Mouse (Mus musculus) adrenal gland, adult 8-10 months (tissue): ENCODE measurements around the gene Rrp36. TPM values are rescaled to one million over a fixed set of nuclear protein-coding genes. Genes with fewer than 3 reads are reported as not detected.

ENCODE experiments used
- total RNA-seq, 4 experiments: library from RNA; stranded (reverse); gene quantifications; 2 replicates each; pipeline ENCODE4 v1.2.4; 2022

Rrp36 gene
- total RNA-seq, 4 experiments from 2014 or later: 24.9 to 31.8 (median 30.6) TPM

Other genes starting within 250 kb of the Rrp36 start
- 1 to 10 TPM in 3 of 4 experiments, under 1 TPM in 1; 0.58 to 3.1 (median 2.2) TPM for gene Crip3, start 245.4 kb downstream of the Rrp36 start, total RNA-seq
- gene Slc22a7, start 235.9 kb downstream of the Rrp36 start, total RNA-seq: not detected
- gene Ttbk1, start 186.7 kb downstream of the Rrp36 start, total RNA-seq: 1 to 10 TPM in 3 of 4 experiments, under 1 TPM in 1; 0.98 to 1.4 (median 1.2) TPM
- gene Dnph1, start 177.6 kb downstream of the Rrp36 start, total RNA-seq: 1 to 10 TPM; 4.5 to 6.9 (median 6.4) TPM
- 10 to 100 TPM; 31.6 to 48.8 (median 37.7) TPM for gene Cul9, start 128.0 kb downstream of the Rrp36 start, total RNA-seq
- gene Srf, start 118.2 kb downstream of the Rrp36 start, total RNA-seq: 10 to 100 TPM; 34.0 to 42.0 (median 37.2) TPM
- gene Ptk7, start 44.8 kb downstream of the Rrp36 start, total RNA-seq: 10 to 100 TPM in 2 of 4 experiments, 1 to 10 TPM in 2; 8.7 to 11.2 (median 9.9) TPM
- gene Klc4, start 28.3 kb downstream of the Rrp36 start, total RNA-seq: 10 to 100 TPM; 42.3 to 59.8 (median 53.2) TPM
- 100 to 1,000 TPM in 2 of 4 experiments, 10 to 100 TPM in 2; 91.8 to 122 (median 104) TPM for gene Mrpl2, start 28.1 kb downstream of the Rrp36 start, total RNA-seq
- 10 to 100 TPM; 42.0 to 53.5 (median 47.2) TPM for gene Cul7, start 24.0 kb downstream of the Rrp36 start, total RNA-seq
- gene Mea1, start 4.4 kb upstream of the Rrp36 start, total RNA-seq: 100 to 1,000 TPM in 1 of 4 experiments, 10 to 100 TPM in 3; 91.9 to 104 (median 95.0) TPM
- 10 to 100 TPM; 59.1 to 74.3 (median 65.2) TPM for gene Klhdc3, start 6.6 kb upstream of the Rrp36 start, total RNA-seq
- gene Ppp2r5d, start 30.8 kb upstream of the Rrp36 start, total RNA-seq: 10 to 100 TPM; 41.0 to 47.5 (median 42.6) TPM
- gene Pex6, start 37.1 kb upstream of the Rrp36 start, total RNA-seq: 10 to 100 TPM; 56.2 to 74.2 (median 61.8) TPM
- 1 to 10 TPM; 1.2 to 1.8 (median 1.6) TPM for gene Gnmt, start 54.8 kb upstream of the Rrp36 start, total RNA-seq
- 10 to 100 TPM; 66.6 to 74.1 (median 70.7) TPM for gene Cnpy3, start 77.9 kb upstream of the Rrp36 start, total RNA-seq
- gene Ptcra, start 89.4 kb upstream of the Rrp36 start, total RNA-seq: not detected
- gene 2310039H08Rik, start 98.3 kb upstream of the Rrp36 start, total RNA-seq: 10 to 100 TPM; 53.9 to 87.1 (median 61.4) TPM
- 10 to 100 TPM; 78.9 to 89.9 (median 83.8) TPM for gene Rpl7l1, start 108.3 kb upstream of the Rrp36 start, total RNA-seq
- 10 to 100 TPM; 22.1 to 32.4 (median 26.6) TPM for gene Bicral, start 184.1 kb upstream of the Rrp36 start, total RNA-seq
- gene Tbcc, start 216.3 kb upstream of the Rrp36 start, total RNA-seq: 10 to 100 TPM; 22.8 to 28.3 (median 26.7) TPM
- not detected for gene Prph2, start 236.1 kb upstream of the Rrp36 start, total RNA-seq